11 mouse cellular contexts compared by ENCODE assay signal in the genomic region with DNA sequence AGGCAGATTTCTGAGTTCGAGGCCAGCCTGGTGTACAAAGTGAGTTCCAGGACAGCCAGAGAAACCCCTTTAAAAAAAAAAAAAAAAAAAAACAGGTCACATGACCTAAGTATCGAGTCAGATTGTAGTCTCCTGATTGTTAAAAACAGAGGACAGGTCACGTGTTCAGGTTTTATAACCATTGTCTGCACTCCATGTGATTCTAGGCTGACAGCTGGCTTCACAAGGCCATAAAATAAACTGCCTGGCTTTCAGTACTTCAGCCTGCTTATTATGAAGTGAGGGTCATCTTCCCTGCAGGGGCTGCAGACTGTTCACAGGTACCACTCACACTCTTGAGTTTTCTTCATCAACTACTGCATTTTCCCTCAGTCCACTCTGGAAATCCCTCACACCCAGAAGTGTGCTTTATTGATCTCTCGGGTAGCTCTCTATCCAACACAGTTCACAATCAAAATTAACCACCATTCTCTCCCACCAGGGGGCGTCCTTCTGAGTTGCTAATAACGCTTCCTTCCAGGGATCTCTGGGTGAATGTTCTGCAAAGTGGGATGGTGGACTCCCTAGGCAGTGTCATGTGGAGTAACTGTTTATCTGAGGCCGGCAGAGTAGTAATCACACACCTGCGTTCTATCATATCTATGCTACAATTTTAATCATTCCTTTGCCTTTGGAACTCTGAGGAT. TPM values are rescaled to one million over a fixed set of nuclear protein-coding genes. Genes with fewer than 3 reads are reported as not detected.
A peak's percentile ranks its signal among the peaks of the same experiment; 100 is the strongest.
DNase-seq lines count a peak whose midpoint lies in the region; ATAC-seq and TF ChIP-seq lines count a peak whose summit lies in the region.
"Had no signal": no experiment of that assay in that cellular context is flagged by ENCODE, and none has a peak within 500 bp of the region (broad histone marks: within the 10 kb centered on the region; RNA-seq: fewer than 3 reads in every experiment).

No protein-coding gene starts in this region.

- H3K36me3 ChIP-seq in embryonic facial prominence, embryonic 11.5 days (replicated peaks; ENCODE audit: control insufficient read depth, insufficient read depth, low read depth, low read length) = no peaks in the 10 kb centered on the region
- H3K36me3 ChIP-seq in embryonic facial prominence, embryonic 10.5 days (replicated peaks) = no peaks in the 10 kb centered on the region
- no peaks in the 10 kb centered on the region for H3K36me3 ChIP-seq in CH12.LX (replicated peaks in 1 of 2; ENCODE audit: control insufficient read depth in 1 of 2, insufficient read depth in 1 of 2, low read length in 1 of 2)
- no peaks in the 10 kb centered on the region for H3K36me3 ChIP-seq in intestine, embryonic 15.5 days
- H3K36me3 ChIP-seq: forebrain, embryonic 12.5 days; stomach, embryonic 15.5 days had no signal

- intact Hi-C loops in left cerebral cortex, adult 2 months (cut with DNase I) = loop anchor here (5.0 kb wide), 1 partner anchor 145 kb away; a partner anchor contains a TSS

- WGBS in embryonic facial prominence, embryonic 11.5 days = 74% methylated on average over 8 of the region's 8 CpGs
- 74% methylated on average over 8 of the region's 8 CpGs for WGBS in embryonic facial prominence, embryonic 10.5 days
- 73% methylated on average over 8 of the region's 8 CpGs for WGBS in intestine, embryonic 15.5 days

- TF ChIP-seq EP300 in CH12.LX (IDR thresholded peaks at IDR 0.05; ENCODE audit: low read length) = no peak

- no peak for TF ChIP-seq POLR2A in CH12.LX (IDR thresholded peaks at IDR 0.05; ENCODE audit: low read depth, low read length)

- no peaks in the 10 kb centered on the region for H3K27me3 ChIP-seq in embryonic facial prominence, embryonic 11.5 days (ENCODE audit: control insufficient read depth, insufficient read depth, low read length)
- no peaks in the 10 kb centered on the region for H3K27me3 ChIP-seq in embryonic facial prominence, embryonic 10.5 days (replicated peaks; ENCODE audit: low read depth, poor library complexity, severe bottlenecking)
- H3K27me3 ChIP-seq in CH12.LX (replicated peaks) = no peaks in the 10 kb centered on the region
- no peaks in the 10 kb centered on the region for H3K27me3 ChIP-seq in intestine, embryonic 15.5 days (replicated peaks)
- H3K27me3 ChIP-seq: forebrain, embryonic 12.5 days; stomach, embryonic 15.5 days had no signal

- ATAC-seq in embryonic facial prominence, embryonic 11.5 days (replicated peaks; ENCODE audit: insufficient number of reproducible peaks, low FRiP score, low TSS enrichment, low read depth) = no peak
- peak; percentile 26; the same call in 1 of the 2 replicates for ATAC-seq in intestine, embryonic 15.5 days

- no peaks in the 10 kb centered on the region for H3K4me1 ChIP-seq in embryonic facial prominence, embryonic 11.5 days (ENCODE audit: control insufficient read depth, insufficient read depth, low read length)
- H3K4me1 ChIP-seq in embryonic facial prominence, embryonic 10.5 days = 0 out of 2 replicates have a peak, but pooled peaks cover 2% of the 10 kb centered on the region
- peaks cover 0 to 17% of the 10 kb centered on the region in 2 experiments; a peak in 2 of 4 replicates for H3K4me1 ChIP-seq in CH12.LX (ENCODE audit: control insufficient read depth in 1 of 2, insufficient read depth in 2 of 2)
- 0 out of 2 replicates have a peak, but pooled peaks cover 6% of the 10 kb centered on the region for H3K4me1 ChIP-seq in intestine, embryonic 15.5 days (replicated peaks)
- H3K4me1 ChIP-seq: stomach, embryonic 15.5 days had no signal

- H3K4me2 ChIP-seq in embryonic facial prominence, embryonic 11.5 days (ENCODE audit: low read depth, low read length) = no peak overlapping the region
- H3K4me2 ChIP-seq in CH12.LX (ENCODE audit: insufficient read depth, low read depth, poor library complexity, severe bottlenecking) = no peak overlapping the region
- no peak overlapping the region for H3K4me2 ChIP-seq in intestine, embryonic 15.5 days (replicated peaks)
- H3K4me2 ChIP-seq: forebrain, embryonic 12.5 days; midbrain, embryonic 11.5 days; stomach, embryonic 15.5 days had no signal

- H3K4me3 ChIP-seq in embryonic facial prominence, embryonic 11.5 days (ENCODE audit: low read depth, low read length) = no peak overlapping the region
- no peak overlapping the region for H3K4me3 ChIP-seq in embryonic facial prominence, embryonic 10.5 days
- H3K4me3 ChIP-seq in left cerebral cortex, adult 2 months = no peak overlapping the region
- H3K4me3 ChIP-seq in CH12.LX (replicated peaks in 1 of 3; ENCODE audit: low read depth in 2 of 3, low read length in 2 of 3, poor library complexity in 1 of 3) = no peak overlapping the region
- H3K4me3 ChIP-seq in intestine, embryonic 15.5 days (replicated peaks) = no peak overlapping the region
- H3K4me3 ChIP-seq: forebrain, embryonic 12.5 days; stomach, embryonic 15.5 days had no signal

- TF ChIP-seq CTCF in left cerebral cortex, adult 2 months (IDR thresholded peaks at IDR 0.05) = peak; percentile 47
- peak; percentile 48 to 55 for TF ChIP-seq CTCF in CH12.LX (conservative IDR thresholded peaks at IDR 0.05 in 1 of 2, IDR thresholded peaks at IDR 0.05 in 1 of 2; ENCODE audit: low read depth in 2 of 2, low read length in 2 of 2)

- dilution Hi-C loops in CH12.LX (cut with MboI; ENCODE audit: extremely low pct_ligation_motif_present, extremely low pct_unique_long_range_greater_than_20kb, low sequenced_read_pairs) = no loop called here

- no peak overlapping the region for H3K27ac ChIP-seq in embryonic facial prominence, embryonic 11.5 days (replicated peaks; ENCODE audit: low read depth, low read length)
- H3K27ac ChIP-seq in embryonic facial prominence, embryonic 10.5 days (replicated peaks) = no peak overlapping the region
- no peak overlapping the region for H3K27ac ChIP-seq in left cerebral cortex, adult 2 months
- no peak overlapping the region for H3K27ac ChIP-seq in CH12.LX (ENCODE audit: insufficient read depth, low read depth)
- H3K27ac ChIP-seq in intestine, embryonic 15.5 days = no peak overlapping the region
- H3K27ac ChIP-seq: forebrain, embryonic 12.5 days; stomach, embryonic 15.5 days had no signal

- no peak overlapping the region for H3K9ac ChIP-seq in embryonic facial prominence, embryonic 11.5 days (replicated peaks; ENCODE audit: low read length)
- no peak overlapping the region for H3K9ac ChIP-seq in CH12.LX (ENCODE audit: insufficient read depth, low read depth)
- H3K9ac ChIP-seq in intestine, embryonic 15.5 days = no peak overlapping the region
- H3K9ac ChIP-seq: forebrain, embryonic 12.5 days; stomach, embryonic 15.5 days had no signal

- TF ChIP-seq RAD21 in CH12.LX (IDR thresholded peaks at IDR 0.05; ENCODE audit: low read depth, low read length) = no peak

- in situ Hi-C loops in CH12.LX (cut with MboI; ENCODE audit: low pct_ligation_motif_present, low pct_unique_long_range_greater_than_20kb, low sequenced_read_pairs) = no loop called here

- peak; percentile 32 for DNase-seq in embryonic facial prominence, embryonic 11.5 days (ENCODE audit: low spot score)
- DNase-seq in embryonic facial prominence, embryonic 10.5 days (ENCODE audit: low spot score) = no peak
- no peak for DNase-seq in left cerebral cortex, adult 2 months (ENCODE audit: extremely low spot score in 1 of 2, low spot score in 2 of 2)
- no peak for DNase-seq in left cerebral cortex, adult 8-10 months (ENCODE audit: low spot score in 2 of 2)
- DNase-seq in CH12.LX (ENCODE audit: extremely low read depth) = peak; percentile 22
- DNase-seq in spleen, postnatal 14 days (ENCODE audit: low spot score in 2 of 2) = no peak
- no peak for DNase-seq in spleen, postnatal 4 days (ENCODE audit: low spot score in 2 of 2)

- H3K9me3 ChIP-seq in embryonic facial prominence, embryonic 11.5 days (replicated peaks; ENCODE audit: control insufficient read depth, low read length) = no peaks in the 10 kb centered on the region
- H3K9me3 ChIP-seq in embryonic facial prominence, embryonic 10.5 days = 0 out of 2 replicates have a peak, but pooled peaks cover 4% of the 10 kb centered on the region
- no peaks in the 10 kb centered on the region for H3K9me3 ChIP-seq in CH12.LX (replicated peaks; ENCODE audit: low read length)
- H3K9me3 ChIP-seq in intestine, embryonic 15.5 days = no peaks in the 10 kb centered on the region
- H3K9me3 ChIP-seq: forebrain, embryonic 12.5 days; stomach, embryonic 15.5 days had no signal

- H3K79me2 ChIP-seq in CH12.LX (replicated peaks; ENCODE audit: control insufficient read depth, extremely low read depth, insufficient read depth, poor library complexity, severe bottlenecking) = no peaks in the 10 kb centered on the region

TF ChIP-seq in CH12.LX, 34 proteins besides CTCF, POLR2A, EP300 and RAD21:
- TF ChIP-seq ZNF384 (IDR thresholded peaks at IDR 0.05; ENCODE audit: low read depth, low read length) (no peak), RCOR1 (conservative IDR thresholded peaks at IDR 0.05; ENCODE audit: low read depth, low read length) (no peak), SMC3 (IDR thresholded peaks at IDR 0.05; ENCODE audit: low read depth, low read length) (peak; percentile 34), ETS1 (conservative IDR thresholded peaks at IDR 0.05; ENCODE audit: low read depth, low read length) (no peak), PAX5 (IDR thresholded peaks at IDR 0.05; ENCODE audit: low read length) (no peak), BHLHE40 (IDR thresholded peaks at IDR 0.05; ENCODE audit: low read depth, low read length) (no peak)
TF ChIP-seq in CH12.LX: peak in this region for 1.

RNA-seq across cellular contexts. Expression of a gene that starts 27.3 kb away (rescaled TPM):
- not detected in 2 replicates for polyA plus RNA-seq in embryonic facial prominence, embryonic 11.5 days (2014; fragmentation: Nextera tagmentation; extraction: Ambion mirVana)
- polyA plus RNA-seq in embryonic facial prominence, embryonic 10.5 days (2016; fragmentation: Nextera tagmentation; extraction: Ambion mirVana) = not detected in 2 replicates
- total RNA-seq in left cerebral cortex, adult 2 months (2021) = not detected
- under 1 TPM in 1 of 4 experiments, not detected in 3; 0.48 TPM for total RNA-seq in left cerebral cortex, adult 8-10 months (2022)
- total RNA-seq in CH12.LX (2012; rRNA removed) = not detected in 2 replicates
- not detected in 2 replicates for total RNA-seq in CH12.LX (2014; rRNA removed)
- not detected in 2 replicates for polyA plus RNA-seq in CH12.LX (2012; ENCODE audit: insufficient read length, low read depth)
- 4.4 and 5.5 TPM in 2 replicates for polyA plus RNA-seq in intestine, embryonic 15.5 days (2015; fragmentation: Nextera tagmentation; extraction: Ambion mirVana)
- polyA plus RNA-seq: forebrain, embryonic 12.5 days; midbrain, embryonic 11.5 days had no signal

Comparison
In these comparisons a context has a peak if more than half of its experiments do, and no peak if none do; other contexts are left out.
1. DNase-seq: peak in embryonic facial prominence, embryonic 11.5 days (single experiment) and CH12.LX (single experiment); none in embryonic facial prominence, embryonic 10.5 days (single experiment), left cerebral cortex, adult 2 months (0 of 2), left cerebral cortex, adult 8-10 months (0 of 2), spleen, postnatal 14 days (0 of 2) and spleen, postnatal 4 days (0 of 2).